Mouse (Mus musculus) hindbrain, embryonic 13.5 days (tissue): ENCODE measurements around the gene Htra2. TPM values are rescaled to one million over a fixed set of nuclear protein-coding genes. Genes with fewer than 3 reads are reported as not detected.

Experiments used
- ATAC-seq: fragments of 200-750 bp; cut with Nextera tagmentation; 2 replicates; pipeline ENCODE4 v1.8.0; 2017; ENCODE audit warnings: moderate TSS enrichment; ENCODE audit not compliant: low FRiP score
- H3K27ac ChIP-seq: fragments of 300-500 bp; sonication (generic); 2 replicates; pipeline ENCODE4 v1.5.1; 2015; ENCODE audit warnings: inconsistent platforms, mild to moderate bottlenecking, moderate library complexity
- H3K27me3 ChIP-seq: fragments of 300-500 bp; sonication (generic); 2 replicates; pipeline ENCODE4 v1.6.1; 2015; ENCODE audit warnings: mild to moderate bottlenecking, inconsistent platforms
- H3K36me3 ChIP-seq: fragments of 300-500 bp; sonication (generic); 2 replicates; pipeline ENCODE4 v1.6.1; 2015; ENCODE audit warnings: mild to moderate bottlenecking, inconsistent platforms
- H3K4me1 ChIP-seq: fragments of 300-500 bp; sonication (generic); replicated peaks from 2 replicates; pipeline ENCODE4 v1.6.1; 2015; ENCODE audit warnings: inconsistent platforms
- H3K4me2 ChIP-seq: fragments of 300-500 bp; sonication (generic); 2 replicates; pipeline ENCODE4 v1.6.1; 2015; ENCODE audit warnings: inconsistent platforms, mild to moderate bottlenecking, moderate library complexity
- H3K4me3 ChIP-seq: fragments of 300-500 bp; sonication (generic); 2 replicates; pipeline ENCODE4 v1.5.1; 2015; ENCODE audit warnings: mild to moderate bottlenecking, inconsistent platforms
- H3K9ac ChIP-seq: fragments of 300-500 bp; sonication (generic); 2 replicates; pipeline ENCODE4 v1.6.1; 2015; ENCODE audit warnings: mild to moderate bottlenecking, inconsistent platforms
- H3K9me3 ChIP-seq: fragments of 300-500 bp; sonication (generic); 2 replicates; pipeline ENCODE4 v1.6.1; 2016; ENCODE audit warnings: inconsistent platforms
- WGBS: fragments of 180-500 bp; shearing (Covaris S2); methylation state at CpG from one replicate; pipeline ENCODE4 v1.1.7; 2015; 5-methylcytosine and 5-hydroxymethylcytosine counted together
- polyA plus RNA-seq: library from polyadenylated mRNA; unstranded; fragments of >200 nt; fragmentation: Nextera tagmentation; extraction: Ambion mirVana; gene quantifications from 2 replicates; pipeline ENCODE4 v1.2.1, GENCODE M21; 2015

Htra2 gene
- polyA plus RNA-seq, 1 experiment from 2014 or later = 68.6 TPM

- peak overlapping the region; percentile 23 for H3K4me3 ChIP-seq
- WGBS = 1% methylated on average over 71 of the region's 81 CpGs
- ATAC-seq = no peak
These were observed 13.8 kb upstream of the Htra2 start for GRCm38 (mm10) chr6:83068706-83069487.

GRCm38 (mm10) chr6:83068221-83068620, 13.1 kb upstream of the Htra2 start:
- Histone ChIP-seq H3K4me3 (peak overlapping the region; percentile 23), H3K4me1 (peaks cover 28% of the 10 kb centered on the region), H3K9me3 (no peaks in the 10 kb centered on the region), H3K36me3 (no peaks in the 10 kb centered on the region), H3K4me2 (no peak overlapping the region), H3K27me3 (peaks cover 99% of the 10 kb centered on the region), H3K27ac (no peak overlapping the region), H3K9ac (no peak overlapping the region)
- no peak for ATAC-seq
- WGBS = 3% methylated on average over 8 of the region's 8 CpGs

More at GRCm38 (mm10) chr6:83068706-83069487, 13.8 kb upstream of the Htra2 start:
- peaks cover 28% of the 10 kb centered on the region for H3K4me1 ChIP-seq
- no peaks in the 10 kb centered on the region for H3K36me3 ChIP-seq
- no peak overlapping the region for H3K27ac ChIP-seq
- H3K4me2 ChIP-seq = peak overlapping the region; percentile 36; the same call in 1 of the 2 replicates
- no peaks in the 10 kb centered on the region for H3K9me3 ChIP-seq
- 0 out of 2 replicates have a peak overlapping the region, but pooled peaks have one; percentile 9 for H3K9ac ChIP-seq
- peaks cover 99% of the 10 kb centered on the region for H3K27me3 ChIP-seq

- no peaks in the 10 kb centered on the region for H3K36me3 ChIP-seq
- 29% methylated on average over 6 of the region's 6 CpGs for WGBS
- peaks cover 27% of the 10 kb centered on the region for H3K4me1 ChIP-seq
- no peak overlapping the region for H3K4me3 ChIP-seq
- peaks cover 99% of the 10 kb centered on the region for H3K27me3 ChIP-seq
- no peaks in the 10 kb centered on the region for H3K9me3 ChIP-seq
- H3K4me2 ChIP-seq = no peak overlapping the region
- H3K27ac ChIP-seq = no peak overlapping the region
- no peak for ATAC-seq
- H3K9ac ChIP-seq = no peak overlapping the region
These were observed 11.4 kb upstream of the Htra2 start for GRCm38 (mm10) chr6:83066441-83066840.

- peaks cover 99% of the 10 kb centered on the region for H3K27me3 ChIP-seq
- WGBS = 49% methylated on average over 8 of the region's 8 CpGs
- H3K9ac ChIP-seq = no peak overlapping the region
- peaks cover 23% of the 10 kb centered on the region for H3K4me1 ChIP-seq
- H3K4me3 ChIP-seq = no peak overlapping the region
- ATAC-seq = no peak
- no peaks in the 10 kb centered on the region for H3K36me3 ChIP-seq
- H3K27ac ChIP-seq = no peak overlapping the region
- no peaks in the 10 kb centered on the region for H3K9me3 ChIP-seq
- no peak overlapping the region for H3K4me2 ChIP-seq
These were observed 10.9 kb upstream of the Htra2 start for GRCm38 (mm10) chr6:83065995-83066394.

GRCm38 (mm10) chr6:83058725-83059124, 3.7 kb upstream of the Htra2 start:
- Histone ChIP-seq H3K4me3 (no peak overlapping the region), H3K4me1 (peaks cover 16% of the 10 kb centered on the region), H3K36me3 (peaks cover 24% of the 10 kb centered on the region), H3K27me3 (peaks cover 44% of the 10 kb centered on the region), H3K4me2 (no peak overlapping the region), H3K9me3 (no peaks in the 10 kb centered on the region), H3K9ac (0 out of 2 replicates have a peak overlapping the region, but pooled peaks have one; percentile 13), H3K27ac (no peak overlapping the region)
- no peak for ATAC-seq
- WGBS = 87% methylated on average over 2 of the region's 2 CpGs

- Histone ChIP-seq H3K9me3 (no peaks in the 10 kb centered on the region), H3K4me1 (peaks cover 26% of the 10 kb centered on the region), H3K27me3 (peaks cover 35% of the 10 kb centered on the region), H3K9ac (0 out of 2 replicates have a peak within 1 kb of the TSS, but pooled peaks have one; percentile 13), H3K4me2 (no peak within 1 kb of the TSS), H3K36me3 (peaks cover 24% of the 10 kb centered on the region), H3K27ac (no peak within 1 kb of the TSS), H3K4me3 (no peak within 1 kb of the TSS)
- WGBS = 57% methylated on average over 3 of the region's 3 CpGs
- ATAC-seq = no peak
These were observed 2.7 kb upstream of the Htra2 start, which contains the start of gene Dqx1 for GRCm38 (mm10) chr6:83057790-83058189. TSS of gene Dqx1 (plus strand) at chr6:83057844.

- Histone ChIP-seq H3K27me3 (peaks cover under 1% of the 10 kb centered on the region; the same call in 1 of the 2 replicates), H3K27ac (peak within 1 kb of the TSS; percentile 92), H3K36me3 (peaks cover 39% of the 10 kb centered on the region), H3K4me3 (peak within 1 kb of the TSS; percentile 98), H3K4me1 (peaks cover 31% of the 10 kb centered on the region), H3K9me3 (no peaks in the 10 kb centered on the region), H3K9ac (peak within 1 kb of the TSS; percentile 95), H3K4me2 (peak within 1 kb of the TSS; percentile 91)
- peak; percentile 97 for ATAC-seq
- WGBS = under 1% methylated on average over 64 of the region's 64 CpGs
These were observed 810 bp downstream of the Htra2 start, which contains the start of gene Aup1 for GRCm38 (mm10) chr6:83054074-83054851. TSS of gene Aup1 (plus strand) at chr6:83054521.

- Histone ChIP-seq H3K36me3 (peaks cover 38% of the 10 kb centered on the region), H3K4me1 (peaks cover 31% of the 10 kb centered on the region), H3K9ac (peak overlapping the region; percentile 95), H3K9me3 (no peaks in the 10 kb centered on the region), H3K4me3 (peak overlapping the region; percentile 98), H3K27me3 (no peaks in the 10 kb centered on the region), H3K4me2 (peak overlapping the region; percentile 91), H3K27ac (peak overlapping the region; percentile 92)
- 3% methylated on average over 26 of the region's 26 CpGs for WGBS
- ATAC-seq = peak; percentile 2; the same call in 1 of the 2 replicates
These were observed 1.7 kb downstream of the Htra2 start for GRCm38 (mm10) chr6:83053136-83053960.

GRCm38 (mm10) chr6:83049367-83049766, 5.7 kb downstream of the Htra2 start:
- peaks cover 15% of the 10 kb centered on the region for H3K4me1 ChIP-seq
- ATAC-seq = no peak
- 73% methylated on average over 10 of the region's 10 CpGs for WGBS
- no peak overlapping the region for H3K4me2 ChIP-seq
- no peaks in the 10 kb centered on the region for H3K27me3 ChIP-seq
- no peak overlapping the region for H3K27ac ChIP-seq
- no peak overlapping the region for H3K9ac ChIP-seq
- peaks cover 15% of the 10 kb centered on the region for H3K36me3 ChIP-seq
- no peak overlapping the region for H3K4me3 ChIP-seq
- no peaks in the 10 kb centered on the region for H3K9me3 ChIP-seq

GRCm38 (mm10) chr6:83044742-83045141, 10.3 kb downstream of the Htra2 start:
- no peak overlapping the region for H3K4me3 ChIP-seq
- no peaks in the 10 kb centered on the region for H3K27me3 ChIP-seq
- no peak overlapping the region for H3K9ac ChIP-seq
- no peaks in the 10 kb centered on the region for H3K4me1 ChIP-seq
- H3K9me3 ChIP-seq = no peaks in the 10 kb centered on the region
- H3K4me2 ChIP-seq = no peak overlapping the region
- no peaks in the 10 kb centered on the region for H3K36me3 ChIP-seq
- ATAC-seq = no peak
- 80% methylated on average over 9 of the region's 9 CpGs for WGBS
- H3K27ac ChIP-seq = no peak overlapping the region

GRCm38 (mm10) chr6:83043993-83044392, 11.1 kb downstream of the Htra2 start:
- Histone ChIP-seq H3K36me3 (no peaks in the 10 kb centered on the region), H3K4me1 (no peaks in the 10 kb centered on the region), H3K4me3 (no peak overlapping the region), H3K9ac (no peak overlapping the region), H3K27ac (no peak overlapping the region), H3K9me3 (no peaks in the 10 kb centered on the region), H3K4me2 (no peak overlapping the region), H3K27me3 (no peaks in the 10 kb centered on the region)
- WGBS = 92% methylated on average over 5 of the region's 5 CpGs
- ATAC-seq = no peak
